Mouse (Mus musculus) stomach, embryonic 15.5 days (tissue): Measurements from ENCODE around the gene Fstl5. TPM values are rescaled to one million over a fixed set of nuclear protein-coding genes. Genes with fewer than 3 reads are reported as not detected.

ENCODE experiments used
- ATAC-seq: fragments of 200-750 bp; cut with Nextera tagmentation; 2 replicates; pipeline ENCODE4 v1.8.0; 2017; ENCODE audit warnings: low read depth, moderate number of reproducible peaks, moderate TSS enrichment; ENCODE audit not compliant: insufficient read depth, low FRiP score
- H3K27ac ChIP-seq: fragments of 300-500 bp; sonication (generic); 2 replicates; pipeline ENCODE4 v1.5.1; 2015; ENCODE audit warnings: mild to moderate bottlenecking, inconsistent platforms
- H3K27me3 ChIP-seq: fragments of 300-500 bp; sonication (generic); replicated peaks from 2 replicates; pipeline ENCODE4 v1.6.1; 2015; ENCODE audit warnings: inconsistent platforms
- H3K36me3 ChIP-seq: fragments of 300-500 bp; sonication (generic); 2 replicates; pipeline ENCODE4 v1.6.1; 2015; ENCODE audit warnings: inconsistent platforms
- H3K4me1 ChIP-seq: fragments of 300-500 bp; sonication (generic); 2 replicates; pipeline ENCODE4 v1.6.1; 2015; ENCODE audit warnings: inconsistent platforms
- H3K4me2 ChIP-seq: fragments of 300-500 bp; sonication (generic); 2 replicates; pipeline ENCODE4 v1.6.1; 2015; ENCODE audit warnings: mild to moderate bottlenecking, inconsistent platforms
- H3K4me3 ChIP-seq: fragments of 300-500 bp; sonication (generic); replicated peaks from 2 replicates; pipeline ENCODE4 v1.5.1; 2015; ENCODE audit warnings: inconsistent platforms
- H3K9ac ChIP-seq: fragments of 300-500 bp; sonication (generic); 2 replicates; pipeline ENCODE4 v1.6.1; 2015; ENCODE audit warnings: inconsistent platforms
- H3K9me3 ChIP-seq: fragments of 300-500 bp; sonication (generic); 2 replicates; pipeline ENCODE4 v1.6.1; 2016; ENCODE audit warnings: inconsistent platforms
- WGBS: fragments of 180-500 bp; shearing (Covaris S2); methylation state at CpG from one replicate; pipeline ENCODE4 v1.1.7; 2015; 5-methylcytosine and 5-hydroxymethylcytosine counted together
- polyA plus RNA-seq: library from polyadenylated mRNA; unstranded; fragments of >200 nt; fragmentation: Nextera tagmentation; extraction: Ambion mirVana; gene quantifications from 2 replicates; pipeline ENCODE4 v1.2.1, GENCODE M21; 2015

The Fstl5 gene
- 4.6 and 4.7 TPM in 2 replicates for polyA plus RNA-seq

DNA sequence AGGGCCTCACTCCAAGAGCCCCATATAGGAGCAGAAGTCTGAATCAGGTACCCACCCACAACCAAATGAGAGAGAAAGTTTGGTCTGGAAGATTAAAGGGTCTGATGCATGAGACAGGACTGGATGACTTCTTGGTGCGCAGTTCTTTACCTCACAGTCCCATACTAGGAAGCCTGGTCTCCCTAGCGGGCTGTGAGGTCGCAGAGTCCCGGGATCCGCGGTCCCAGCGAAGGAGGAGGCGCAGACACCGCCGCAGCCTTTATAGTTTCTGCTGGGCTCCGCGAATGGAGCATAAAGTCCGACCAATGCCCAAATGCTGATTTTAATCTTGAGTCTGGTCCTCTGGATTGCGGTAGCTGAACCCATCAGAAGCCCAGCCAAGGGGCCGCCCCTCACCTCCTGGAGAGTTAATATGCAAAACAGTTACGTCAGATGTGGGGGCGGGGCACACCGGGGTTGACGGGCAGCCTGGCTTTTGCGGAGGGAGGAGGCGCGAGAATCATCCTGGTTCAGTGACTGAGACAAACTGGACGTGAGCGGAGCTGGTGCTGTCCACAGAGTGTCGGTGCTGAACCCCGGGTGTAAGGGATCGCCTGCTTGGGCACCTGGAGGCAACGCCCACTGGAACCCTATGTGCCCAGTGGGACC is at the start of gene Fstl5:
TSS of gene Fstl5 (plus strand) at position 211 of the 648 bp plus-strand sequence.
- WGBS: under 1% methylated on average over 28 of the region's 28 CpGs
- H3K27ac ChIP-seq: no peak within 1 kb of the TSS
- no peak within 1 kb of the TSS for H3K9ac ChIP-seq
- H3K9me3 ChIP-seq: no peaks in the 10 kb centered on the region
- no peaks in the 10 kb centered on the region for H3K36me3 ChIP-seq
- peak; percentile 31; the same call in 1 of the 2 replicates for ATAC-seq
- H3K4me2 ChIP-seq: peak within 1 kb of the TSS; percentile 59
- H3K27me3 ChIP-seq: no peaks in the 10 kb centered on the region
- H3K4me3 ChIP-seq: peak within 1 kb of the TSS; percentile 32
- H3K4me1 ChIP-seq: peaks cover 4% of the 10 kb centered on the region; the same call in 1 of the 2 replicates

DNA sequence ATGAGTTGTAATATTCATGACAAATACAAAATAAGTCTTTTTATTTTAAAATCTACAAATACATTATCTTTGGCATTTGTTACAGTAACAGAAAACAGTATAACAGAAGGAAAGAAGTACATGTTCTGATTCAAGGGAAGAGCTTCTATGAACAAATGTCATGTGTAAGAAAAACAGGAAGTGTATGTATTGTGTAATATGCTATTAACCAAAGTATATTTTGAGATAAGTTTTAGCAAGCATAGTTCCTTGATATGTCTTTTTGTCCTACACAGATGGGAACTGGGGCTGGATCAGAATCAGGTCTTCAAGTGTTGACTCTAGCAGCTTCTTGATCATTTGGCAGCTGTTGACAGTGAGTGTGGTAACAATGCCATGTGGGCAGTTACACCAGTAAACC is 48.5 kb upstream of the Fstl5 start:
- no peak for ATAC-seq
- H3K9ac ChIP-seq: no peak overlapping the region
- H3K4me1 ChIP-seq: no peaks in the 10 kb centered on the region
- no peak overlapping the region for H3K4me2 ChIP-seq
- H3K27ac ChIP-seq: no peak overlapping the region
- no peaks in the 10 kb centered on the region for H3K36me3 ChIP-seq
- H3K4me3 ChIP-seq: no peak overlapping the region
- no peaks in the 10 kb centered on the region for H3K9me3 ChIP-seq
- H3K27me3 ChIP-seq: no peaks in the 10 kb centered on the region

DNA sequence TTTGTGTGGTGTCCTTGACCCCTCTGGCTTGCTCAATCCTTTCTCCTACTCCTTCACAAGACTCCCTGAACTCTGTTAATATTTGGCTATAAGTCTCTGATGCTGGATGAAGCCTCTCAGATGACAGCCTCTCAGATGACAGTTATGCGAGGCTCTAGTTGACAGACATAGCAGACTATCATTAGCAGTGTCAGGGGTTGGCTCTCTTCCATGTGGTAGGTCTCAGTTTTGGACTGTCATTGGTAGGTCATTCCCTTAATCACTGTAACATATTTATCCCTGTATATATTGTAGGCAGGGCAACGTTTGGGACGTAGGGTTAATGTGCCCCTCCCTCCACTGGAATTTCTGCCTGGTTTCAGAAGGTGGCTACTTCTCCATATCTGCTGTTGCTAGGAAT is 22.9 kb upstream of the Fstl5 start:
- Histone ChIP-seq H3K27me3 (no peaks in the 10 kb centered on the region), H3K4me1 (no peaks in the 10 kb centered on the region), H3K9ac (no peak overlapping the region), H3K9me3 (no peaks in the 10 kb centered on the region), H3K36me3 (no peaks in the 10 kb centered on the region), H3K27ac (no peak overlapping the region), H3K4me3 (no peak overlapping the region), H3K4me2 (no peak overlapping the region)
- WGBS: 65% methylated on average over 3 of the region's 3 CpGs
- no peak for ATAC-seq

DNA sequence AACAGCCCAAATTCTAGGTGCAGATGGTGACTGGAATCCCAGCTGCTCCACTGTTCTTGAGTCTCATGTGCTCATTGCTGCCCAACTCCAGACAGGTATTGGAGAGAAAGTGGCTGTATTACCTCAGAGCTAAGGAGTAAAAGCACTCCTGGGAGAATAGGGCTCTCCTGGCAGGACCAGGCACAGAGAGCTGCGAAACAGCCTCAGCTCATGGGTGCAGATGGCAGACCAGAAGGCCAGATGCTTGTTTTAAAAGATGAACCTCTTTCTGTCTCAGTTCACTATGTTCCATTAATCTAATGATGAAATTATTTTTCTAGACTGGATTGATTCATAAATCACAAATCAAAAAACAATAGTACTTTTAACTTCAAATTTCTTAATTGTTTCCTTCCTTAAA is 12.1 kb upstream of the Fstl5 start:
- 93% methylated on average over 1 of the region's 1 CpGs for WGBS

DNA sequence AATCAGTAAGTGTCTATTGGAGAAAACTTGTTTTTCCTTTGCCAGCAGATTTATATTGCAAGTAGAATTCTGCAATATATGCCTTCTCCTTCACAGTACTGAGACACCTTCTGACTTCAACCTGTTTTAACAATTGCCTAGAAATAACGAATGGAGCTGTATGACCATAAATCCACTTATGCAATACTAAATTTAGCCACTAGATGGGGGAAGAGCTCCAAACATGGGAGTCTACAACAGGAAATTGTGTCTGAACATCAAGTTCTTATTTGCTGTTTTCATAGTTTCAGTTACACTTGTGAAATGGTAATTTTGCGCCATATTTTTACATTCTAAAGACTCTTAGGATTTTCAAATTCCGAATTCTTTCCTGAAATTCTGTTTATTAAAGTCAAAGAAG is 6.2 kb upstream of the Fstl5 start:
- no peak overlapping the region for H3K4me2 ChIP-seq
- H3K9me3 ChIP-seq: no peaks in the 10 kb centered on the region
- no peak overlapping the region for H3K4me3 ChIP-seq
- WGBS: 4% methylated on average over 3 of the region's 3 CpGs
- H3K36me3 ChIP-seq: no peaks in the 10 kb centered on the region
- no peak overlapping the region for H3K27ac ChIP-seq
- no peaks in the 10 kb centered on the region for H3K27me3 ChIP-seq
- no peak for ATAC-seq
- H3K9ac ChIP-seq: no peak overlapping the region
- no peaks in the 10 kb centered on the region for H3K4me1 ChIP-seq

More for the DNA sequence above, 12.1 kb upstream of the Fstl5 start:
- no peak overlapping the region for H3K4me3 ChIP-seq
- H3K4me1 ChIP-seq: no peaks in the 10 kb centered on the region
- ATAC-seq: no peak
- H3K9me3 ChIP-seq: no peaks in the 10 kb centered on the region
- H3K36me3 ChIP-seq: no peaks in the 10 kb centered on the region
- H3K9ac ChIP-seq: no peak overlapping the region
- H3K27ac ChIP-seq: no peak overlapping the region
- no peak overlapping the region for H3K4me2 ChIP-seq
- no peaks in the 10 kb centered on the region for H3K27me3 ChIP-seq

DNA sequence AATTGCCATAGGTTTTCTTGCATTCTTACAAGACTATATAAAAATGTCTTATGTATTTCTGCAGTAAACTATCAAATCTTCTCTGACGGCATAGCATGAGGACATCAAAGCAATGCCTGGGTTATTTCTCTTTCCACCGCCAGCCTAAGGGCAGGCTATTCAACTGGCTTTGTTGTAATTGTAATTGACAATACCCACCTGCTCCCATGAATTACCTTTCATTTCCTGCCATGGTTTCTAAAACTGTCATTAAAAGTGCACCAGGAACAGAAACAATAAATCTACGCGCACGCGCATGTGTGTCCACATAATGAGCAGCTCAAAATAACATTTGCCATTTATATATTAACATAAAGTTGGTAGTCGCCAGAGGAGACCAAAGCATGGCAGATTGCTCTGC is 1.2 kb upstream of the Fstl5 start:
- no peaks in the 10 kb centered on the region for H3K27me3 ChIP-seq
- WGBS: 70% methylated on average over 7 of the region's 7 CpGs
- no peak overlapping the region for H3K4me2 ChIP-seq
- H3K4me1 ChIP-seq: peaks cover 4% of the 10 kb centered on the region; the same call in 1 of the 2 replicates
- no peak overlapping the region for H3K9ac ChIP-seq
- H3K27ac ChIP-seq: no peak overlapping the region
- no peaks in the 10 kb centered on the region for H3K36me3 ChIP-seq
- H3K9me3 ChIP-seq: no peaks in the 10 kb centered on the region
- no peak overlapping the region for H3K4me3 ChIP-seq
- ATAC-seq: no peak

DNA sequence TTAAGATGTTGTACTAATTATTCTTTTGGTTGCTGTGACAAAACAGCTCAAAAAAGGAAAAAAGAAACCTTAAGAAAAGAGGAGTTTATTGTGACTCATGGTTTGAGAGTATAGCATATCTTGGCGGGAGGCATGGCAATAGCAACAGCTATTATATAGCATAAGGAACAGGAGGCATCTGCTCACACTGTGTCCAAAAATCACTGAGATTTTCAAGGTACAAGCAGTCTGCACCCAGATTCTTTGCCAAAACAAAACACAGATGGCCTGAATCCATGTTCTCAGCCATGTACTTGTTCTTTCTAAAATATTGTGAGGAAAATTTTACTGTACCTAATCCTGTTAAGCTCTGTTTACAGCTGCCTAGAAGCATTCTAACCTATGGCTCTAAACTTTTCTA is 66.4 kb downstream of the Fstl5 start:
- Histone ChIP-seq H3K4me1 (no peaks in the 10 kb centered on the region), H3K36me3 (no peaks in the 10 kb centered on the region), H3K4me3 (no peak overlapping the region), H3K9ac (no peak overlapping the region), H3K27me3 (no peaks in the 10 kb centered on the region), H3K9me3 (no peaks in the 10 kb centered on the region), H3K4me2 (no peak overlapping the region), H3K27ac (no peak overlapping the region)
- ATAC-seq: no peak
- WGBS: 82% methylated on average over 1 of the region's 1 CpGs

DNA sequence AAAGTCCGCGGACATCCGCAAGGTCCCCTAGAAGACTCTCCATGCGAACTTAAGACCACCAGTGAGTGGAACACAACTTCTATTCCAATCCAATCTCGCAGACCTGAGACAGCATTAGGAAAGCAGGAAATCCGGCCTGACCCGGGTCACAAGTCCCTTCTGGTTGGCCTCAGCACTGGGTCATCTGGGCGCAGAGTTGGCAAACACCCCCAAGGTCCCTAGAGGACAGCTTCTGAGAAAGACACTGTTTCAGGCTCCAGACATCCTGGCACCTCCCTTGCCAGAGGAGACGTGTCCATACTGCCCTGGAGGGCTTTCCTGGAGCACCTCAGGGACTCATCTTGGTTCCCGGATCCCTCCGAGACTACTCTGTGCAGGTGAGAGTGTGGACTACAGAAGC is 73.8 kb downstream of the Fstl5 start:
- Histone ChIP-seq H3K4me1 (no peaks in the 10 kb centered on the region), H3K4me2 (no peak overlapping the region), H3K27me3 (no peaks in the 10 kb centered on the region), H3K27ac (no peak overlapping the region), H3K4me3 (no peak overlapping the region), H3K36me3 (no peaks in the 10 kb centered on the region), H3K9me3 (no peaks in the 10 kb centered on the region), H3K9ac (no peak overlapping the region)
- WGBS: 93% methylated on average over 11 of the region's 11 CpGs
- no peak for ATAC-seq

DNA sequence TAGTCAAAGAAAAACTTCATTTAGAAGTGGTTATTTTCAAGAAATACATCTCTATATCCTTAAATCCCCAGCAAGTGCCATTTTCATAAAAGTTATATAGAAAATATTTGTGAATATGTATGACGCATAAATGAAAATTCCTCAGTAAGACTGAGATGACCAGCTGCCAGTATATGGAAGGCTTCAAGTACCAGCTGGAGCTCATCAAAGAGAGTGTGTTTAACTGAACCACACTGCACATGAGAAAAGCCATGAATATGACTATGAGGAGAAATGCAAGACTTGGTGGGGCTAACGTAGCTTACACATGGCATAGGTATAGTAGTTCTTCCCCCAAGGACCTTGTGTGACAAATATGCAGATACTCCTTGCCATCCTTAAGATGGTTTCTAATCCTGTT is 164.8 kb downstream of the Fstl5 start:
- no peak for ATAC-seq
- Histone ChIP-seq H3K27ac (no peak overlapping the region), H3K4me3 (no peak overlapping the region), H3K27me3 (no peaks in the 10 kb centered on the region), H3K9me3 (no peaks in the 10 kb centered on the region), H3K4me2 (no peak overlapping the region), H3K9ac (no peak overlapping the region), H3K36me3 (no peaks in the 10 kb centered on the region), H3K4me1 (no peaks in the 10 kb centered on the region)
- 60% methylated on average over 2 of the region's 2 CpGs for WGBS

DNA sequence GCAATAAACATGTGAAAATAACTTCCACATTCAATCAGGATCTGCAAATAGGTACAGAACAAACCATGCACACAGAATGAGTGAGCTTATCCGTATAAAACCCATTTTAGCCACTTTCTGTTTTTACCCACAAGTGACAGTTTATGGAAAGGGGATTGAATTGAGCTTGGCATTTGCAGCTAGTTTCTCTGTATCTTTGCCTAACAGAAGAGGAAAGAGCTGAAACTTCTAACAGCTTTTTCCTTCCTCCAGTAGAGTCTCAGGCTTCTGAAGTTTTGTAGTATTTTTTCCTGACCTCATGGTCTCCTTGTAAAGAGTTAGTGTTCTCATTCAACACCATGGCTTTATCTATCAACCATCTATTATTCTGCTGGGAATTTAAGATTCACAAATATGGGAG is 177.3 kb downstream of the Fstl5 start:
- H3K9me3 ChIP-seq: no peaks in the 10 kb centered on the region
- H3K9ac ChIP-seq: no peak overlapping the region
- H3K4me2 ChIP-seq: no peak overlapping the region
- H3K4me3 ChIP-seq: no peak overlapping the region
- H3K27ac ChIP-seq: no peak overlapping the region
- H3K36me3 ChIP-seq: no peaks in the 10 kb centered on the region
- no peak for ATAC-seq
- no peaks in the 10 kb centered on the region for H3K27me3 ChIP-seq
- WGBS: 76% methylated on average over 1 of the region's 1 CpGs
- H3K4me1 ChIP-seq: no peaks in the 10 kb centered on the region

DNA sequence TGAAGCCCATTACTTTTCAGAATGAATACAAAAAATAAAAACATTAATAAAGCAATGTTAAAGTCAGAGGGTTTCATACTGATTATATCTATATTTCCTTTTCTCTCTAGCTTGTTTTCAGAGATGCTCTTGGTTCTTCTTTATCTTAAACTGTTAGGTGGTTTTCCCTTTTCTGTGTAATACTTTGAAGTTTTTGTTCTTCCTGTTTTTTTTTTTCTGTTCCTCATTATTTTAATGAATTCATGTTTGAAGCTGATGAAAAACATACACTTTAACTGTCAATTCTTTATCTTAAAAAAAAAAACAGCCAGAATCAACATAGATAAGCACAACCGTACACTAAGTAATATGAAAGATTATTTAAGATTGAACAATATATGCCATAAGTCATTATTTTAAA is 218.9 kb downstream of the Fstl5 start:
- Histone ChIP-seq H3K9me3 (no peaks in the 10 kb centered on the region), H3K9ac (no peak overlapping the region), H3K27me3 (no peaks in the 10 kb centered on the region), H3K4me2 (no peak overlapping the region), H3K36me3 (no peaks in the 10 kb centered on the region), H3K4me3 (no peak overlapping the region), H3K27ac (no peak overlapping the region), H3K4me1 (no peaks in the 10 kb centered on the region)
- 75% methylated on average over 1 of the region's 1 CpGs for WGBS
- ATAC-seq: no peak

DNA sequence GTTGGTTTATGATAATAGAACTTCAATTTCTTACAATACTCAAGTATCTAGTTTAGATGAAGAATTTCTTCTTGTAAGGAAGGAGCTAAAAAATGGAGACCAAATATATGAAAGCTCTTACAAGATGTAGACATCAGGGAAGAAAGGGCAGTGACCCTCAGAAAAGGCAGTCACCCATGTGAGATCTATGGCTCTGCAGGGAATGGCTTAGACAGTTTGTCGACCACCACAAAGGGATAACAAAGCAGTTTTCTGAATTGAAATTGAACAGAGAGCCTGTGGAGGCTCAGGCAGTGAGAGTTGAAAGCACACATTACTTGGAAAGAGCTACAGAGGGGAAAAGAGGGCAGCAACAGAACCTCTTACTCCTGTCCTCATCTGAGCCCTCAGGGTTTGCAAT is 220.3 kb downstream of the Fstl5 start:
- no peaks in the 10 kb centered on the region for H3K9me3 ChIP-seq

More for the DNA sequence above, 220.3 kb downstream of the Fstl5 start:
- Histone ChIP-seq H3K27ac (no peak overlapping the region), H3K4me1 (no peaks in the 10 kb centered on the region), H3K4me2 (no peak overlapping the region), H3K27me3 (no peaks in the 10 kb centered on the region), H3K4me3 (no peak overlapping the region), H3K36me3 (no peaks in the 10 kb centered on the region), H3K9ac (no peak overlapping the region)
- no peak for ATAC-seq
- WGBS: 50% methylated on average over 1 of the region's 1 CpGs
